20 mouse cellular contexts compared by ENCODE assay signal in the genomic region with DNA sequence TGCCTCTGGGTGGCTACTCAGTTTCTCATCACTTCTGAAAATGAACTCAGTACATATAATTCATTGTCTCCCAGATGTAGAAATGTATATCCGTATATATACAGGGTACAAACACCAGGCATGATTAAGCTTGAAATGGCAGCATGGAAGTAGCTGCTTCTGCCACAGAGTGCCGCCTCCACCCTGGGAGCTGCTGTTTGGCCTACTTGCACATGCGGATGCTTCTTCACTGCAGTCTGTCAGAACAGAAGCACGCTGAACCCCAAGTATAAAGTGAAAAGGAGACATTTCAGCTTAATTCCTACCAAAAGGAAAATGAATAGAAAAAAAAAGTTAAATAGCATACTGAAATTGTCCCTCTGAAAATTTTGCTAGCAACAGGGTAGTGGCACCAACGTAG.
A peak's percentile ranks its signal among the peaks of the same experiment; 100 is the strongest.
DNase-seq lines count a peak whose midpoint lies in the region; ATAC-seq lines count a peak whose summit lies in the region.
"Had no signal": no experiment of that assay in that cellular context is flagged by ENCODE, and none has a peak within 500 bp of the region (broad histone marks: within the 10 kb centered on the region; RNA-seq: fewer than 3 reads in every experiment).

No protein-coding gene starts in this region.

- WGBS in midbrain, embryonic 13.5 days: 88% methylated on average over 5 of the region's 5 CpGs

- H3K36me3 ChIP-seq in midbrain, embryonic 13.5 days: no peaks in the 10 kb centered on the region
- H3K36me3 ChIP-seq: embryonic facial prominence, embryonic 10.5 days; heart, embryonic 12.5 days; hindbrain, embryonic 15.5 days had no signal

- intact Hi-C loops in heart, postnatal 14 days (cut with DNase I): no loop called here
- intact Hi-C loops in left cerebral cortex, postnatal 14 days (cut with DNase I): no loop called here

- H3K4me2 ChIP-seq in midbrain, embryonic 13.5 days (replicated peaks): no peak overlapping the region
- H3K4me2 ChIP-seq: heart, embryonic 12.5 days; hindbrain, embryonic 15.5 days had no signal

- DNase-seq in heart, adult 11 months: peak; percentile 68
- no peak for DNase-seq in heart, postnatal 14 days
- DNase-seq in left cerebral cortex, postnatal 14 days (ENCODE audit: low spot score in 2 of 2): peak; percentile 18 to 34
- DNase-seq in left cerebral cortex, adult 18-20 months (ENCODE audit: low spot score in 2 of 2): no peak
- peak; percentile 15 to 20 for DNase-seq in right cerebral cortex, adult 2 months (ENCODE audit: low spot score in 2 of 2)
- DNase-seq in right cerebral cortex, postnatal 4 days: no peak
- DNase-seq in layer of hippocampus, postnatal 36 days: peak; percentile 3 to 11
- DNase-seq: adrenal gland, postnatal 14 days; cerebellum, adult 18-20 months; cerebellum, adult 9-11 months; gastrocnemius, postnatal 14 days; heart, postnatal 36 days had no signal

- H3K4me3 ChIP-seq in midbrain, embryonic 13.5 days (replicated peaks): no peak overlapping the region
- H3K4me3 ChIP-seq: embryonic facial prominence, embryonic 10.5 days; heart, embryonic 12.5 days; hindbrain, embryonic 15.5 days had no signal

- H3K27me3 ChIP-seq in midbrain, embryonic 13.5 days: no peaks in the 10 kb centered on the region
- H3K27me3 ChIP-seq: CH12.LX; heart, embryonic 12.5 days; hindbrain, embryonic 15.5 days had no signal

- no peaks in the 10 kb centered on the region for H3K9me3 ChIP-seq in midbrain, embryonic 13.5 days
- H3K9me3 ChIP-seq: embryonic facial prominence, embryonic 10.5 days; heart, embryonic 12.5 days; hindbrain, embryonic 15.5 days had no signal

- H3K9ac ChIP-seq in midbrain, embryonic 13.5 days (replicated peaks): no peak overlapping the region
- H3K9ac ChIP-seq: heart, embryonic 12.5 days; hindbrain, embryonic 15.5 days had no signal

- no peak overlapping the region for H3K27ac ChIP-seq in midbrain, embryonic 13.5 days
- H3K27ac ChIP-seq: embryonic facial prominence, embryonic 10.5 days; hindbrain, embryonic 15.5 days had no signal

- no peaks in the 10 kb centered on the region for H3K4me1 ChIP-seq in midbrain, embryonic 13.5 days (replicated peaks)
- H3K4me1 ChIP-seq: heart, embryonic 12.5 days; hindbrain, embryonic 15.5 days had no signal

- no peak for ATAC-seq in midbrain, embryonic 13.5 days
- ATAC-seq: activated CD4-positive, CD25-positive, alpha-beta regulatory T cell, adult 4 months; forebrain, embryonic 14.5 days; Patski had no signal

Comparison
In these comparisons a context has a peak if more than half of its experiments do, and no peak if none do; other contexts are left out.
1. DNase-seq: peak in heart, adult 11 months (single experiment), left cerebral cortex, postnatal 14 days (2 of 2), right cerebral cortex, adult 2 months (2 of 2) and layer of hippocampus, postnatal 36 days (2 of 2); none in heart, postnatal 14 days (0 of 2), left cerebral cortex, adult 18-20 months (0 of 2) and right cerebral cortex, postnatal 4 days (single experiment).